Mouse (Mus musculus): ENCODE measurements around the gene Kcnj3. TPM values are rescaled to one million over a fixed set of nuclear protein-coding genes. Genes with fewer than 3 reads are reported as not detected.

Gene Kcnj3
- polyA plus RNA-seq, 1 experiment = 0.28 TPM

- DNase-seq (ENCODE audit: low read depth) = no peak
These were observed 69.9 kb downstream of the Kcnj3 start for GRCm38 (mm10) chr2:55505712-55506111.

GRCm38 (mm10) chr2:55517297-55517696 lies 81.5 kb downstream of the Kcnj3 start:
- no peak for DNase-seq (ENCODE audit: low read depth)

- no peak for DNase-seq (ENCODE audit: low read depth)
These were observed 97.1 kb downstream of the Kcnj3 start for GRCm38 (mm10) chr2:55532738-55533491.

- no peak for DNase-seq (ENCODE audit: low read depth)
These were observed 99.2 kb downstream of the Kcnj3 start for GRCm38 (mm10) chr2:55534946-55535345.

- no peak for DNase-seq (ENCODE audit: low read depth)
These were observed 99.7 kb downstream of the Kcnj3 start for GRCm38 (mm10) chr2:55535482-55535881.

- no peak for DNase-seq (ENCODE audit: low read depth)
These were observed 111.8 kb downstream of the Kcnj3 start for GRCm38 (mm10) chr2:55547612-55548011.

- DNase-seq (ENCODE audit: low read depth) = no peak
These were observed 122.7 kb downstream of the Kcnj3 start for GRCm38 (mm10) chr2:55558368-55558985.

- no peak for DNase-seq (ENCODE audit: low read depth)
These were observed 133.5 kb downstream of the Kcnj3 start for GRCm38 (mm10) chr2:55569291-55569690.

- DNase-seq (ENCODE audit: low read depth) = no peak
These were observed 135.7 kb downstream of the Kcnj3 start for GRCm38 (mm10) chr2:55571425-55571824.

GRCm38 (mm10) chr2:55580286-55580685 lies 144.5 kb downstream of the Kcnj3 start:
- DNase-seq (ENCODE audit: low read depth) = no peak

- no peak for DNase-seq (ENCODE audit: low read depth)
These were observed 155.6 kb downstream of the Kcnj3 start for GRCm38 (mm10) chr2:55591226-55591988.
